Mouse (Mus musculus): ENCODE data around the gene Elp5. TPM values are rescaled to one million over a fixed set of nuclear protein-coding genes. Genes with fewer than 3 reads are reported as not detected.

Elp5 gene
- polyA plus RNA-seq, 1 experiment from 2014 or later = 129 TPM

DNA sequence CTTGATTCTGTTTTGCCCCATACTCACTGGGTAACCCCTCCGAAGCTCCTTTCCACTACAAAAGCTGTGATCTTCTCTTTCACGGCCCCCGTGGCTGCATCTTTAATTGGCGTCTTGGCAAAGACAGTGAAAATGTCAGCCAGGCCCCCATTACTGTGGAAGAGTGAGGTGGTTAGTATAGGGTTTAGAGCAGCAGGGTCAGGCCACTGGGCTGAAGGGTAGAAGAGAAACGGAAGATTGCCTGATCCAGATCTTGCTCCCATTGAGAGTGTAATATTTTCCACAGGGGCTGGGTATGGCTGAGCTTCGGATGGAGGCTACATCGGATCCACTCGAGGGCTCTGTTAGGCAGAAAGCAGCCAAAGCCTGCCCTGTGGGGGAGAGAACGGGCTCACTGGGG, 30.6 kb upstream of the Elp5 start:
- no peaks in the 10 kb centered on the region for H3K9me3 ChIP-seq
- H3K4me3 ChIP-seq (replicated peaks) = no peak overlapping the region
- no peak overlapping the region for H3K4me2 ChIP-seq
- no peak overlapping the region for H3K9ac ChIP-seq
- ATAC-seq (ENCODE audit: low FRiP score) = no peak
- H3K27me3 ChIP-seq = no peaks in the 10 kb centered on the region
- 88% methylated on average over 9 of the region's 9 CpGs for WGBS
- no peak overlapping the region for H3K27ac ChIP-seq
- peaks cover 26% of the 10 kb centered on the region for H3K4me1 ChIP-seq
- peaks cover 51% of the 10 kb centered on the region for H3K36me3 ChIP-seq (replicated peaks)

DNA sequence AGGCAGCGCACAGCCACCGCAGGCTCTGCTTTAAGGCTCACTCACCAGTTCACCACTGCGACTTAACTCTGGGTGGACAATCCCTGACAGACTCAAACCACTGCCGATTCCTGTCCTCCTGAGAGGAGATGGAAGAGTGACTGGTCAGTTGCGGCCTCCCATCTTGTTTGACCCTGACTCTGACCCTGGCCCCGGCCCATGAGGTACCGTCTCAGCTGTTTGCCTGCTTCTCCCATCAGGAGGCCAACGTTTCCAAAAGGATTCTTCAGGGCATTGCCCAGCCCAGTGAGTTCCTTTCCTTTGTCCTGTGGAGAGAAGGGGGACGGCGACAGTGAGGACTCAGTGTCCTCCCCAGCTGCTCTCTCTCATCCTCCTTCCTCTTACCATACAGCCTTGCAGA, 28.6 kb upstream of the Elp5 start:
- H3K4me1 ChIP-seq = peaks cover 13% of the 10 kb centered on the region
- H3K27ac ChIP-seq = no peak overlapping the region
- H3K4me3 ChIP-seq (replicated peaks) = no peak overlapping the region
- WGBS = 88% methylated on average over 10 of the region's 10 CpGs
- H3K9ac ChIP-seq = no peak overlapping the region
- ATAC-seq (ENCODE audit: low FRiP score) = no peak
- no peaks in the 10 kb centered on the region for H3K27me3 ChIP-seq
- H3K4me2 ChIP-seq = no peak overlapping the region
- H3K36me3 ChIP-seq (replicated peaks) = peaks cover 70% of the 10 kb centered on the region
- no peaks in the 10 kb centered on the region for H3K9me3 ChIP-seq

DNA sequence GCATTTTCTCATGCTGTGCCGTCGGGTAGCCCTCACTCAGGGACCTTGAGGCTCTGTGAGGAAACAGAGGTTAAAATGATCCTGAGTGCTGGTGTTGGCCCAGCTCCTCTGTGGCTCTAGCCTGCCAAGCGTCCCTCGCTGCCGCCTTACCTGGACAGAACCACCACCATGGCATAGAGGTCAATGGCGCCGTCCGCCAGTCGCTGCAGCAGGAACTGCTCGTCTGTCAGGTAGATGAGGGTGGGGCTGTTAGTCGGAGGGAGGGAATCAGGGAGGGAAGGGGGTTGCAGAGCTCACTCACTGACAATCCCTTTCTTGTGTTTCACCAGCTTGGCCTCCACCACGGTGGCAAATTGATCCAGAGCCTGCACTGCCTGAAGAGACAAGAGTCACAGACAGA, 28.2 kb upstream of the Elp5 start:
- H3K27me3 ChIP-seq = no peaks in the 10 kb centered on the region
- 89% methylated on average over 12 of the region's 12 CpGs for WGBS
- no peaks in the 10 kb centered on the region for H3K9me3 ChIP-seq
- H3K4me2 ChIP-seq = no peak overlapping the region
- no peak overlapping the region for H3K9ac ChIP-seq
- H3K36me3 ChIP-seq (replicated peaks) = peaks cover 75% of the 10 kb centered on the region
- no peak for ATAC-seq (ENCODE audit: low FRiP score)
- H3K4me1 ChIP-seq = peaks cover 13% of the 10 kb centered on the region
- H3K27ac ChIP-seq = no peak overlapping the region
- H3K4me3 ChIP-seq (replicated peaks) = no peak overlapping the region

DNA sequence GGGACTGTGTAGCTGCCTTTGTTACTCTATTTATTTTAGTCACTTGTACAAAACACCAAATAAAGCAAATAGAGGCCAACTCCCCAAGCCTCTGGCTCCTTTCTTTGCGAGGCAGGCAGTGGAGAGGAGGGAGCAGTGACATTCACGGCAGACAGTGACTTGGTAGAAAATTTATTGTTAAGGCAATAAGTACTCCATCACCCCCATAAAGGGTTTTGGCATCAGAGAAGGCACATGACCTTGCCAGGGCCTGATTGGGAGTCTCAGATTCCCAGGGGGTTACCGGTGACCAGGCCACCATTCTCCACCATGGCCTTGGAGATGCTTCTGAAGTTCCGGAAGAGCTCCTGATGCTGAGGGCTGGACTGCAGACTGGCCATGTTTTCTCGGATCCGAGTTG, 27.7 kb upstream of the Elp5 start:
- no peaks in the 10 kb centered on the region for H3K9me3 ChIP-seq
- no peak overlapping the region for H3K4me2 ChIP-seq
- ATAC-seq (ENCODE audit: low FRiP score) = no peak
- peaks cover 10% of the 10 kb centered on the region for H3K4me1 ChIP-seq
- no peak overlapping the region for H3K27ac ChIP-seq
- WGBS = 89% methylated on average over 6 of the region's 6 CpGs
- H3K9ac ChIP-seq = no peak overlapping the region
- H3K36me3 ChIP-seq (replicated peaks) = peaks cover 80% of the 10 kb centered on the region
- H3K27me3 ChIP-seq = no peaks in the 10 kb centered on the region
- H3K4me3 ChIP-seq (replicated peaks) = no peak overlapping the region

DNA sequence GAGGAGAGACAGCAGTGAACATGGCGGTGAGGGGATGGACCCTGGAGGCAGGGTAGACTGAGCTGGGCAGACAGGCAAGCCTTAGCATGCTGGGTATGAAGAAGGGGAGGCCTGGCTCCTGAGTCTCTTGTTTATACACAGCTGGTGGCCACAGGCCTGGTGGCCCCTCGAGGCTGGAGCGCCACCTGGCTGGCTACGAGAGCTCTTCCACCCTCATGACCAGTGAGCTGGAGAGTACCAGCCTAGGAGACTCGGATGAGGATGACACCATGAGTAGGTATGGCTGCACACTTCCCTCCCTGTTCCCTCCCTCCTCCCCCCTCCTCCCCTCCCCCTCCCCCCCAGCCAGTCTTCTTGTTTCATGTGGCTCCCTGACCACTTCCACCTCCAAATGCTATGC, 23.2 kb upstream of the Elp5 start:
- H3K4me3 ChIP-seq (replicated peaks) = no peak overlapping the region
- H3K4me2 ChIP-seq = no peak overlapping the region
- H3K4me1 ChIP-seq = peaks cover 33% of the 10 kb centered on the region
- H3K9me3 ChIP-seq = no peaks in the 10 kb centered on the region
- 0 out of 2 replicates have a peak overlapping the region, but pooled peaks have one; percentile 13 for H3K27ac ChIP-seq
- 0 out of 2 replicates have a peak, but pooled peaks have one; percentile 27 for ATAC-seq (ENCODE audit: low FRiP score)
- H3K27me3 ChIP-seq = no peaks in the 10 kb centered on the region
- no peak overlapping the region for H3K9ac ChIP-seq
- H3K36me3 ChIP-seq (replicated peaks) = peaks cover 62% of the 10 kb centered on the region
- WGBS = 45% methylated on average over 5 of the region's 5 CpGs

DNA sequence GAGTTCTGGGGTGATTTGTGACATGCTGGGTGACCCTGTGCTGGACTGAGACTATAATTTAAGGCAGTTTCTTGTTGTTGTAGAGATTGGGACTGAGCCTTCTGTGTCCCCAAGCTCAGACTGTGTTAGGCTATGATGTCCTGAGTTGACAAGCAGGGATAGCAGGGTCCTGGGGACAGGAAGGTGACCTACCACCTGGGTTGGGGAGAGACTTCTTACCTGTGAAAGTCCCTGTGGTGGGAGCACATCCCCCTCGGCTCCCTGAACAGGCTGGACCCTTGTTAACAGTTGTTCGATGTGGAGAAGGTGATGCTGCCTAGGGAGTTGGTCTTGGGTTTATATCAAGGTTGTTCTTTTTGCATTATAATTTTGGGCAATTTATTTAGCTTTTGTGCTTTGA, 20.2 kb upstream of the Elp5 start:
- H3K9ac ChIP-seq = no peak overlapping the region
- no peaks in the 10 kb centered on the region for H3K9me3 ChIP-seq
- peaks cover 49% of the 10 kb centered on the region for H3K4me1 ChIP-seq
- peak overlapping the region; percentile 80 for H3K4me3 ChIP-seq (replicated peaks)
- ATAC-seq (ENCODE audit: low FRiP score) = no peak
- peak overlapping the region; percentile 87 for H3K4me2 ChIP-seq
- no peaks in the 10 kb centered on the region for H3K27me3 ChIP-seq
- 94% methylated on average over 2 of the region's 2 CpGs for WGBS
- no peak overlapping the region for H3K27ac ChIP-seq
- H3K36me3 ChIP-seq (replicated peaks) = peaks cover 57% of the 10 kb centered on the region

DNA sequence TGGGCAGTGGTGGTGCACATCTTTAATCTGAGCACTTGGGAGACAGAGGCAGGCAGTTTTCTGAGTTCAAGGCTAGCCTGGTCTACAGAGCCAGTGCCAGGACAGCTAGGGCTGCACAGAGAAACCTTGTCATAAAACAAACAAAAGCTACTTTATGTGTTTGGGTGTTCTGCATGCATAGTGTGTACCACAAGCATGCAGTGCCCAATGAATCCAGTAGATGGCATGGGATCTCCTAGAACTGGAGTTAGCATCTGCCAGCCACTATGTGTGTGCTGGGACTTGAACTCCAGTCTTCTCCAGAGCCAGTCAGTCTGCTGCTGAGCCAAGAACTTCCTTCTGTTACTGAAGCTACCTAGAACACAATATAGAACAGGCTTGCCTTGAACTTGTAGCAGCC, 19.5 kb upstream of the Elp5 start:
- Histone ChIP-seq H3K4me1 (peaks cover 52% of the 10 kb centered on the region), H3K27me3 (no peaks in the 10 kb centered on the region), H3K9ac (0 out of 2 replicates have a peak overlapping the region, but pooled peaks have one; percentile 88), H3K4me3 (replicated peaks) (peak overlapping the region; percentile 80), H3K4me2 (peak overlapping the region; percentile 87), H3K36me3 (replicated peaks) (peaks cover 51% of the 10 kb centered on the region), H3K9me3 (no peaks in the 10 kb centered on the region), H3K27ac (no peak overlapping the region)
- ATAC-seq (ENCODE audit: low FRiP score) = no peak

DNA sequence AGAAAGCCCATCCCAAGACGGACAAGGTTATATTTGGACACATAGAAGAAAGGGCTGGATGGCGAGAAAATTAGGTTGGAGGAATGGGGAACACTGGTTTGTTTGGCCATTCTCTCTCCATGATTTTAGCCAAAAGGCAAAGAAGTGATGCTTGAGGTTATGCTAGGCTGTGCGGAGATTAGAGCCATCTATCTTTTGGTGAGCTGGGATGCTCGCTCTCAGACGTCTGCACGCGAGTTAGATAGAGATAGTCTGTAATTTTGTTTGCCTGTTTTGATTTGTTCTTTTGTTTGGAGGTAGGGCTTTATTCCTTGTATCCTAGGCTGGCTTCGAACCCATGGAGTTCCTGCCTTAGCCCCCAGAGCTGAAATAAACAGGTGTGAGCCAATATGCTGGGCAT, 18.8 kb upstream of the Elp5 start:
- Histone ChIP-seq H3K36me3 (replicated peaks) (peaks cover 44% of the 10 kb centered on the region), H3K27ac (peak overlapping the region; percentile 98), H3K9ac (peak overlapping the region; percentile 88), H3K27me3 (no peaks in the 10 kb centered on the region), H3K4me1 (peaks cover 52% of the 10 kb centered on the region), H3K9me3 (no peaks in the 10 kb centered on the region), H3K4me2 (peak overlapping the region; percentile 87), H3K4me3 (replicated peaks) (peak overlapping the region; percentile 80)
- 12% methylated on average over 8 of the region's 8 CpGs for WGBS
- no peak for ATAC-seq (ENCODE audit: low FRiP score)

DNA sequence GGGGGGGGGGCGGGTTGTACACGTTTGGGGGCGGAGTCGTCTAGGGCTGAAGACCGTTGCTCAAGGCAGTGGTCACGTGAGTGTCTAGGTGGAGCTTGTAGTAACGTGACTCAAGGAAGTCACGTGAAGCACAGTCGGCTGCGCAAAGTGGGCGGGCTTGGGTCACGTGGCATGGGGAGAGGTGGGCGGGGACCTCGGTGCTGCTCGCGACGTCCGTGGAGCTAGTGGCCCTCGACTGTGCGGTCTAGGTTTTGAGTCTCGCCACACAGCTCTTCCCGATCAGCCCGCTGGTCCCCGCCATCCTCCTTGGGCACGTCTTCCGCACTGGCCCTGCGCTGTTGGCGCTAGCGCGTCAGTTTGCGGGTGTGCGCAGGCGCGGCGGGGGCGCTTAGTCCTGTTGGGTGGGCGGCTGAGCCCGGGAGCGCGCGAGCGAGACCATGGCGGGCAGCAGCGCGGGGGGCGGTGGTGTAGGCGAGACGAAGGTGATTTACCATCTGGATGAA, 18.1 kb upstream of the Elp5 start, which contains the start of gene Dvl2:
TSS of gene Dvl2 (plus strand) at position 200 of the 503 bp plus-strand sequence.
- H3K9ac ChIP-seq = peak within 1 kb of the TSS; percentile 88
- H3K27ac ChIP-seq = peak within 1 kb of the TSS; percentile 98
- peaks cover 37% of the 10 kb centered on the region for H3K36me3 ChIP-seq (replicated peaks)
- H3K4me2 ChIP-seq = peak within 1 kb of the TSS; percentile 87
- no peaks in the 10 kb centered on the region for H3K9me3 ChIP-seq
- no peaks in the 10 kb centered on the region for H3K27me3 ChIP-seq
- ATAC-seq (ENCODE audit: low FRiP score) = peak; percentile 78
- peaks cover 52% of the 10 kb centered on the region for H3K4me1 ChIP-seq
- WGBS = 0% methylated on average over 48 of the region's 48 CpGs
- peak within 1 kb of the TSS; percentile 80 for H3K4me3 ChIP-seq (replicated peaks)

DNA sequence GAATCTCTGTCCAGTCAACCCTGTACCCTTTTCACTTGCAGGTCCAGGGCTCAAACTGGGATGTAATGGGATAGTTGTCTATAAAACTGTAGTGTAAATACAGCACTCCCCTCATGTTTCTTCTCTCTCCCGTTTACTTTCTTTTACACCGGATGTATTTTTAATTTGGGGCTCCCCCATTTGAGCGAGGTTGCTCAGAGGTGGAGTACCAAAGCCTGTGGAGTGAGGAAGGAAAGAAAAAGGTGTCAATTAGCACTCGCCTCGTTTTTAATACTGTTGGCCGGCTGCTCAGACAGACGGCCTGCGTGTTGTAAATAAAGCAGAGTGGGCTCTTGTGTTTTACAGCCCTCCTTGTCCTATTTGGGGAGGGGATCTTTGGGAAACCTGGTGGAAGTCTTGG, 17.3 kb upstream of the Elp5 start:
- peaks cover 57% of the 10 kb centered on the region for H3K4me1 ChIP-seq
- no peak for ATAC-seq (ENCODE audit: low FRiP score)
- no peak overlapping the region for H3K9ac ChIP-seq
- H3K4me2 ChIP-seq = no peak overlapping the region
- H3K4me3 ChIP-seq (replicated peaks) = 0 out of 2 replicates have a peak overlapping the region, but pooled peaks have one; percentile 80
- H3K9me3 ChIP-seq = no peaks in the 10 kb centered on the region
- peak overlapping the region; percentile 98 for H3K27ac ChIP-seq
- H3K36me3 ChIP-seq (replicated peaks) = peaks cover 30% of the 10 kb centered on the region
- H3K27me3 ChIP-seq = no peaks in the 10 kb centered on the region
- WGBS = 84% methylated on average over 8 of the region's 8 CpGs

DNA sequence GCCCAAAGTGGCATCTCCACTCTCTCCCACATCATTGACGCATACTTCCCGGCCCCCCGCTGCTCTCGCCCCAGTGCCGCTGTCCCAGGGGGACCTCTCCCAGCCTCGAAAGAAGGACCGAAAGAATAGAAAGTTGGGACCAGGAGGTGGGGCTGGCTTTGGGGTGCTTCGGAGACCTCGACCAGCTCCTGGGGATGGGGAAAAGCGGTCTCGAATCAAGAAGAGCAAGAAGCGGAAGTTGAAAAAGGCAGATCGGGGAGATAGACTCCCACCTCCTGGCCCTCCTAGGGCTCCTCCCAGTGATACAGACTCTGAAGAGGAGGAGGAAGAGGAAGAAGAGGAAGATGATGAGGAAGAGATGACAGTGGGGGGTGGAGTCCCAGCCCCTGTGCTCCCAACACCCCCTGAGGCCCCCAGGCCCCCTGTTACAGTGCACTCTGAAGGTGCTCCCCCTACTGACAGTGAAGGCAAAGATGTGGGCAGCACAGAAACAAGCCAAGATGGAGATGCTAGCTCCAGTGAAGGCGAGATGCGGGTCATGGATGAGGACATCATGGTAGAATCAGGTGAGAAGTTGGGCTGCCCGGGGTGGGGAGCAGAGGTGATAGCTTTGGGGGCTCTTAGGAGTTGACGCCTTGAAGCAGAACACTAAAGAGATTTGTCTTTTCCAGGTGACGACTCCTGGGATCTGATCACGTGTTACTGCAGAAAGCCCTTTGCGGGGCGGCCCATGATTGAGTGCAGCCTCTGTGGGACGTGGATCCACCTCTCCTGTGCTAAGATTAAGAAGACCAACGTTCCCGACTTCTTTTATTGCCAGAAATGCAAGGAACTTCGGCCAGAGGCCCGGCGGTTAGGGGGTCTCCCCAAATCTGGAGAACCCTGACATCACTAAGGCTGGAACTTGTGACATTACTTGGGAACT, 16.5 kb upstream of the Elp5 start:
- H3K9ac ChIP-seq = no peak overlapping the region
- H3K4me2 ChIP-seq = no peak overlapping the region
- no peaks in the 10 kb centered on the region for H3K27me3 ChIP-seq
- no peak overlapping the region for H3K27ac ChIP-seq
- 94% methylated on average over 27 of the region's 27 CpGs for WGBS
- 0 out of 2 replicates have a peak overlapping the region, but pooled peaks have one; percentile 2 for H3K4me3 ChIP-seq (replicated peaks)
- ATAC-seq (ENCODE audit: low FRiP score) = no peak
- peaks cover 54% of the 10 kb centered on the region for H3K4me1 ChIP-seq
- peaks cover 34% of the 10 kb centered on the region for H3K36me3 ChIP-seq (replicated peaks)
- H3K9me3 ChIP-seq = no peaks in the 10 kb centered on the region

DNA sequence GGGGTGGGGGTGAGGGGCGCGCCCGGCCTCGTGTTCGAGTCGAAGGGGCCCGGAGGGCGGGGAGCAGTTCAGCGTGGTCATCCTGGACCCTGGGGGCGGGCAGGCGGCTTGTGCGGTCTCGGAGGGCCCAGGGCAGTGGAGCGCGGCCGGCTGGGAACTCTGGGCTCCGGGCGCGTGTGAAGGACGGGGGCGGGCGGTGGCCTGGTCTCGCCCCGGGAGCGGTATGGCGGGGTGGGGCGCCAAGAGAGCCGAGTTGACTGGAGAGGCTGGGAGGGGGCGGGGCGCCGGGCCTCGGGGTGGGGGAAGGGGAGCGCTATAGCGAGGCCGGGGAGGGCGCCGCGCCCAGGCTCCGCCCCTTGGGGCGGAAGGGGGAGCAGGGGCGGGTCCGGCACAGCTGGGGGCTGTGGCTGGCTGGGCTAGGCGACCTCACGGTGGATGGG, 14.8 kb upstream of the Elp5 start:
- no peaks in the 10 kb centered on the region for H3K9me3 ChIP-seq
- peaks cover 41% of the 10 kb centered on the region for H3K36me3 ChIP-seq (replicated peaks)
- H3K4me2 ChIP-seq = peak overlapping the region; percentile 60
- peak; percentile 33 for ATAC-seq (ENCODE audit: low FRiP score)
- no peaks in the 10 kb centered on the region for H3K27me3 ChIP-seq
- peak overlapping the region; percentile 98 for H3K27ac ChIP-seq
- WGBS = 2% methylated on average over 31 of the region's 44 CpGs
- H3K9ac ChIP-seq = peak overlapping the region; percentile 90
- peak overlapping the region; percentile 94 for H3K4me3 ChIP-seq (replicated peaks)
- peaks cover 46% of the 10 kb centered on the region for H3K4me1 ChIP-seq

Measured in forebrain, embryonic 12.5 days (tissue).